Mouse (Mus musculus) thymus, adult 18-20 months (tissue): Measurements from ENCODE around the gene Sorbs1.

Experiments used
- DNase-seq, 2 experiments: peaks; one replicate each; pipeline ENCODE4 v3.0.0; 2022; ENCODE audit warnings: mixed read lengths in 2 of 2

The Sorbs1 gene

GRCm38 (mm10) chr19:40369852-40370811 lies 143.4 kb downstream of the Sorbs1 start:
- DNase-seq = no peak

GRCm38 (mm10) chr19:40368517-40368916 lies 145.1 kb downstream of the Sorbs1 start:
- DNase-seq = no peak

GRCm38 (mm10) chr19:40366163-40366941 lies 147.2 kb downstream of the Sorbs1 start:
- DNase-seq = peak; percentile 14 to 18

- no peak for DNase-seq
Measured at GRCm38 (mm10) chr19:40365137-40365536, 148.4 kb downstream of the Sorbs1 start.

GRCm38 (mm10) chr19:40363447-40363846 lies 150.1 kb downstream of the Sorbs1 start:
- no peak for DNase-seq

- DNase-seq = no peak
Measured at GRCm38 (mm10) chr19:40362203-40362865, 151.2 kb downstream of the Sorbs1 start.

GRCm38 (mm10) chr19:40359712-40360394 lies 153.7 kb downstream of the Sorbs1 start:
- DNase-seq = no peak

- DNase-seq = no peak
Measured at GRCm38 (mm10) chr19:40356536-40357522, 156.8 kb downstream of the Sorbs1 start.

GRCm38 (mm10) chr19:40355075-40355474 lies 158.5 kb downstream of the Sorbs1 start:
- no peak for DNase-seq

GRCm38 (mm10) chr19:40352006-40352405 lies 161.6 kb downstream of the Sorbs1 start:
- no peak for DNase-seq

GRCm38 (mm10) chr19:40350835-40351234 lies 162.7 kb downstream of the Sorbs1 start:
- no peak for DNase-seq

- DNase-seq = no peak
Measured at GRCm38 (mm10) chr19:40349713-40350671, 163.6 kb downstream of the Sorbs1 start.

- no peak for DNase-seq
Measured at GRCm38 (mm10) chr19:40349281-40349680, 164.3 kb downstream of the Sorbs1 start.

GRCm38 (mm10) chr19:40348652-40349051 lies 164.9 kb downstream of the Sorbs1 start:
- DNase-seq = no peak

- no peak for DNase-seq
Measured at GRCm38 (mm10) chr19:40348175-40348574, 165.4 kb downstream of the Sorbs1 start.

GRCm38 (mm10) chr19:40346908-40347307 lies 166.7 kb downstream of the Sorbs1 start:
- no peak for DNase-seq

GRCm38 (mm10) chr19:40346232-40346844 lies 167.2 kb downstream of the Sorbs1 start:
- no peak for DNase-seq

- peak in 1 of 2 experiments; percentile 20 for DNase-seq
Measured at GRCm38 (mm10) chr19:40345684-40346083, 167.9 kb downstream of the Sorbs1 start.

- DNase-seq = peak; percentile 37 to 41
Measured at GRCm38 (mm10) chr19:40343018-40343417, 170.6 kb downstream of the Sorbs1 start.
